In genomic region chr12:25049253-25049652, GRCm38 (mm10) we compare ENCODE assay signal across 26 mouse cellular contexts.
"Had no signal": no experiment of that assay in that cellular context is flagged by ENCODE, and none has a peak within 500 bp of the region (broad histone marks: within the 10 kb centered on the region; RNA-seq: fewer than 3 reads in every experiment).

No protein-coding gene starts in this region.

- DNase-seq: kidney, adult 11 months; kidney, adult 8-10 months; kidney, postnatal 10 days; kidney, postnatal 36 days; layer of hippocampus, postnatal 36 days; left cerebral cortex, postnatal 4 days; liver, postnatal 0 days; lung, postnatal 10 days; lung, postnatal 36 days; midbrain, embryonic 14.5 days; retina, postnatal 1 day; right cerebral cortex, postnatal 25 days; spleen, adult 18-20 months; thymus, adult 18-20 months; thymus, postnatal 36 days had no signal

- H3K27me3 ChIP-seq: intestine, embryonic 15.5 days; kidney, embryonic 15.5 days; limb, embryonic 12.5 days; limb, embryonic 15.5 days; lung, embryonic 15.5 days; neural tube, embryonic 12.5 days; neural tube, embryonic 15.5 days had no signal

- H3K27ac ChIP-seq: intestine, embryonic 15.5 days; kidney, embryonic 15.5 days; left cerebral cortex, adult 2 months; limb, embryonic 12.5 days; limb, embryonic 15.5 days; liver, embryonic 14.5 days; lung, embryonic 15.5 days; midbrain, embryonic 10.5 days; neural tube, embryonic 12.5 days; neural tube, embryonic 15.5 days had no signal

- H3K4me3 ChIP-seq: intestine, embryonic 15.5 days; kidney, embryonic 15.5 days; left cerebral cortex, adult 2 months; limb, embryonic 12.5 days; limb, embryonic 15.5 days; lung, embryonic 15.5 days; midbrain, embryonic 10.5 days; neural tube, embryonic 12.5 days; neural tube, embryonic 15.5 days had no signal

- H3K4me2 ChIP-seq: intestine, embryonic 15.5 days; kidney, embryonic 15.5 days; limb, embryonic 12.5 days; limb, embryonic 15.5 days; liver, embryonic 11.5 days; lung, embryonic 15.5 days; neural tube, embryonic 12.5 days; neural tube, embryonic 15.5 days had no signal

- H3K4me1 ChIP-seq: intestine, embryonic 15.5 days; limb, embryonic 12.5 days; limb, embryonic 15.5 days; lung, embryonic 15.5 days; midbrain, embryonic 10.5 days; neural tube, embryonic 12.5 days; neural tube, embryonic 15.5 days had no signal

- H3K9me3 ChIP-seq: intestine, embryonic 15.5 days; kidney, embryonic 15.5 days; limb, embryonic 12.5 days; limb, embryonic 15.5 days; lung, embryonic 15.5 days; midbrain, embryonic 10.5 days; neural tube, embryonic 12.5 days; neural tube, embryonic 15.5 days had no signal

- H3K9ac ChIP-seq: intestine, embryonic 15.5 days; kidney, embryonic 15.5 days; limb, embryonic 12.5 days; limb, embryonic 15.5 days; liver, embryonic 14.5 days; liver, postnatal 0 days; lung, embryonic 15.5 days; neural tube, embryonic 12.5 days; neural tube, embryonic 15.5 days had no signal

- ATAC-seq: intestine, embryonic 15.5 days; liver, postnatal 0 days had no signal
